Mouse (Mus musculus): ENCODE results near the gene Zfand3. TPM values are rescaled to one million over a fixed set of nuclear protein-coding genes. Genes with fewer than 3 reads are reported as not detected.

The Zfand3 gene
- polyA plus RNA-seq, 1 experiment from 2014 or later: 46.2 TPM

DNA sequence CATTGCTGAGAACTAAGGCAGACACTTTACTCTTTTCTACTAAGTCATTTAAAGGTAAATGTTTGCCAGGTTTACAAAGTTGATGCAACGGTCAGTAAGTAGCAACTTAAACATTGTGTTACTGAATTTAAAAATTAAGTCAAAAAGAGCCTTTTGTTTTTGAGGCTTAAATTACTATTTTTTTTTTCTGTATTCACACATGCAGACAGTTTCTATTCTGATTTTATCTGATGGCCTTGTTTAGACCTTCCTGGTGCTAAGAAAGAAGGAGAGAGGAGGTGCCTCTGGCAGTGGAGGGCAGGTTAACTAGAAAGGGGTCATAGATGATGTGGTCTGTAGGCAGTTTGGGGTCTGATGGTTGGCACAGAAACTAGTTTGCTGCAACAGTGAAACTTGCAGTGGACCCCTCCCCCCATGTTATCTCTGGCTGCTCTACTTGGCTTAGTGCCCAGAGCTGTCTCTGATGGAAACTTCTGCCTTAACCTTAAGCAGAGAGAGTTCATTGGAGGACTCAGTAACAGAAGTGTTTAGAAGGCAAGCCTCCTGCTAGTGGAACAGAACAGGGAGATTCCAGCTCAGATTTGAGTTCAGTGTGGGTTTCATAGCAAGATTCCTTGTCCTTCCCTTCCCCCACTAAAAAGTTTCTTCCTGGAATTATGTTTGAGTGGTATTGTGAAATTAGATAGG is 23.0 kb downstream of the Zfand3 start:
- Histone ChIP-seq H3K9me3 (no peaks in the 10 kb centered on the region), H3K9ac (no peak overlapping the region), H3K4me2 (peak overlapping the region; percentile 15; the same call in 1 of the 2 replicates), H3K4me1 (peaks cover 60% of the 10 kb centered on the region), H3K27me3 (no peaks in the 10 kb centered on the region), H3K27ac (peak overlapping the region; percentile 73), H3K36me3 (no peaks in the 10 kb centered on the region; the same call in 1 of the 2 replicates), H3K4me3 (no peak overlapping the region)
- WGBS: 41% methylated on average over 1 of the region's 1 CpGs
- ATAC-seq (ENCODE audit: insufficient number of reproducible peaks, insufficient read depth, low FRiP score, low TSS enrichment, low read depth): no peak

DNA sequence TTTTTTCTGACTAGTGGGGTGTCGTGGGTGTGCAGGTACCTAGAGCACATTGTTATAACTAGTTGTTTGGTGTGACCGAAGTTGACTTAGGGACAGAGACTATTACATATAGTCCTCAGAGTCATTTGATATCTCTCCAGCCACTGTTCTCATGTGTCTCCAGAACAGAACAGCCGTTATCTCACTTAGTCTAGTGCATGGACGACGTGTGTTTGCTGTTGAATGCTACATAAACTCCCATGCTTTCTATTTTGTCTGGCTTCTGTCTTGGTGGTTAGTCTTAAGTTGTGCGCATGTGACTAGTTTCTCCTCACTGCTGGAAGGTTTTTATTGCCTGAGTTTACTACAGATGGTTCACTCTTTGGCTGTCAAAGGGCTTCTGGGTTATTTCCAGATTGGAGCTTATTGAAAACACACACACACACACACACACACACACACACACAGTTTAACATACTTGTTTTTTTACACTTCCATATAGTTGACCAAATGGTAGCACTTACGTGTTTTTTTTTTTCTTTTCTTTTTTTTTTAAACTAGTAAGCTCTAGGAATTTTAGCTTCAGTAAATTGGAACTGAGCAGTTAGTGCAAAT is 25.2 kb downstream of the Zfand3 start:
- 55% methylated on average over 7 of the region's 7 CpGs for whole genome bisulfite sequencing
- Histone ChIP-seq H3K4me1 (peaks cover 49% of the 10 kb centered on the region), H3K27ac (no peak overlapping the region), H3K27me3 (no peaks in the 10 kb centered on the region), H3K36me3 (no peaks in the 10 kb centered on the region; the same call in 1 of the 2 replicates), H3K4me3 (no peak overlapping the region), H3K4me2 (no peak overlapping the region), H3K9me3 (no peaks in the 10 kb centered on the region), H3K9ac (no peak overlapping the region)
- no peak for ATAC-seq (ENCODE audit: insufficient number of reproducible peaks, insufficient read depth, low FRiP score, low TSS enrichment, low read depth)

DNA sequence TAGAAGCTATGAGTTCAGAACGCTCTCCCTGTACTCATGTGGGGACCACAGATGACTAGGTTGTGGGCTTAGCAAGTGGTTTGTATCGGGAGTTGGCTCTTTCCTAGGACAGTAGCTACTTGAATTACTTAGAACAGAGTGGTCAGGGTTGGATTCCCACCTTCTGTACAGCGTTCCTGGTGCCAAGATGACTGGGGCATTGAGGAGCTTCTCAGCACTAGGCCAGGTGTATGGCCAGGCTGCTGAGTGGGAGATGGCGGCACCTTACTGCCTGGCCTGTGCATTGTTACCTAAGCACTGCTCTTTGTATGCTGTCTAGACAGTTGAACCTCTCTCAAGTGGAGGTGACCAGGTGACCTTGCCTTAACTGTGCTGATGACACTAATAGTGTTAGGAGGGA is 28.3 kb downstream of the Zfand3 start:
- no peaks in the 10 kb centered on the region for H3K27me3 ChIP-seq
- H3K4me3 ChIP-seq: no peak overlapping the region
- H3K4me2 ChIP-seq: no peak overlapping the region
- no peak for ATAC-seq (ENCODE audit: insufficient number of reproducible peaks, insufficient read depth, low FRiP score, low TSS enrichment, low read depth)
- 92% methylated on average over 4 of the region's 4 CpGs for WGBS
- H3K4me1 ChIP-seq: peaks cover 28% of the 10 kb centered on the region
- H3K27ac ChIP-seq: no peak overlapping the region
- no peaks in the 10 kb centered on the region for H3K36me3 ChIP-seq
- H3K9ac ChIP-seq: no peak overlapping the region
- H3K9me3 ChIP-seq: no peaks in the 10 kb centered on the region

DNA sequence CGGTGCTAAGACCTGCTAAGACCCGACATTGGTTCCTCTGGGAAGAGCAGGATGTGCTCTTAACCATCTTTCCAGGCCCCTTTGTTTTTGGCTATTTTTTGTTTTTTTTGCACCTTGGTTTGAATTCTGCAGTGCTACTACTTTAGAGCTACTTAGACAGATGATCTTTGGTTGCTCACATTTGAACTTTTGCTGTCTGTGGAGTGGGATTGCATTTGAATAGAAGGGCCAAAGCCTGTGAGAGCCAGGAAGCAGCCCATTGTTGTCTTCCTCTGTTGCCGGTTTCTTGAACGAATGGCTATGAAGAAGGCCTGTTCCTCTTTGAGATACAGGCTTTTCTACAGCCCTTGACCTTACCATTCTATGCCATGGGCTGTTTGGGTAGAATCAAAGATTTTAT is 29.5 kb downstream of the Zfand3 start:
- Histone ChIP-seq H3K27me3 (no peaks in the 10 kb centered on the region), H3K4me2 (no peak overlapping the region), H3K27ac (no peak overlapping the region), H3K9ac (no peak overlapping the region), H3K4me3 (no peak overlapping the region), H3K9me3 (no peaks in the 10 kb centered on the region), H3K4me1 (peaks cover 16% of the 10 kb centered on the region), H3K36me3 (no peaks in the 10 kb centered on the region)
- WGBS: 79% methylated on average over 4 of the region's 4 CpGs
- ATAC-seq (ENCODE audit: insufficient number of reproducible peaks, insufficient read depth, low FRiP score, low TSS enrichment, low read depth): no peak

DNA sequence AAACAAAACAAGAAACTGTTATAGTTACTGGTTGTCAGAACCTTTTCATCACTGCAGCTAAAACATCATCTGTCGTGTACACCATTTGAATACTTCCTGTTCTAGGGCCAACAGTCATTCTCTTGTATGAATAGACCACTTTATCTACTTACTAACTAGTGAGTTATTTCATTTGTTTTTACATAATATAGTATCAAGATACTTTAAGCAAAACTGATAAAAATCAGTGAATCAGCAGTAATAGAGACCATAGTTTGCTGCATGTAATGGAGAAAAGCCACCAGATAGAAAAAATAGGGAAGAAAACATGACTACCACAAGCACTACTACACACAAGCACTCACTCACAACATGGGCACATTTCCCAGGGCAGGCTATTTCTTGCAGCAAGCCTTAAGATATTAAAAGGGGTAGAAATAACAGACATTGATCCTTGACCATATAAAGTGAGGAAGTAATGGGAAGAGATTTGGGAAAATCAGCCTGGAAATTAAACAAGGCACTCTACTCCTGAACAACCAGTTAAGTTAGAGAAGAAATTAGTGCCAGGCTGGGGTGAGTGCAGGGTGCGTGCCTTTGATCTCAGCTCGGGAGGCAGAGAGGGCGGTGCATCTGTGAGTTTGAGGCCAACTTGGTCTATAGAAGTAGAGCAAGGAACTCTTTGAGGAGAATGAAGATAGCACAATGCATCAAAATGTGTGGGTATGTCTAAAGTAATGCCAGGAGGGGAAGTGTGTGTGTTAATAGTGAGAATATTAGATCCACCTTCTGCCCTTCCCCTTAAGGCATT is 30.9 kb downstream of the Zfand3 start:
- Histone ChIP-seq H3K27me3 (no peaks in the 10 kb centered on the region), H3K4me2 (no peak overlapping the region), H3K4me3 (no peak overlapping the region), H3K27ac (no peak overlapping the region), H3K36me3 (no peaks in the 10 kb centered on the region), H3K9ac (no peak overlapping the region), H3K4me1 (peaks cover 4% of the 10 kb centered on the region), H3K9me3 (no peaks in the 10 kb centered on the region)
- 68% methylated on average over 4 of the region's 4 CpGs for WGBS
- no peak for ATAC-seq (ENCODE audit: insufficient number of reproducible peaks, insufficient read depth, low FRiP score, low TSS enrichment, low read depth)

DNA sequence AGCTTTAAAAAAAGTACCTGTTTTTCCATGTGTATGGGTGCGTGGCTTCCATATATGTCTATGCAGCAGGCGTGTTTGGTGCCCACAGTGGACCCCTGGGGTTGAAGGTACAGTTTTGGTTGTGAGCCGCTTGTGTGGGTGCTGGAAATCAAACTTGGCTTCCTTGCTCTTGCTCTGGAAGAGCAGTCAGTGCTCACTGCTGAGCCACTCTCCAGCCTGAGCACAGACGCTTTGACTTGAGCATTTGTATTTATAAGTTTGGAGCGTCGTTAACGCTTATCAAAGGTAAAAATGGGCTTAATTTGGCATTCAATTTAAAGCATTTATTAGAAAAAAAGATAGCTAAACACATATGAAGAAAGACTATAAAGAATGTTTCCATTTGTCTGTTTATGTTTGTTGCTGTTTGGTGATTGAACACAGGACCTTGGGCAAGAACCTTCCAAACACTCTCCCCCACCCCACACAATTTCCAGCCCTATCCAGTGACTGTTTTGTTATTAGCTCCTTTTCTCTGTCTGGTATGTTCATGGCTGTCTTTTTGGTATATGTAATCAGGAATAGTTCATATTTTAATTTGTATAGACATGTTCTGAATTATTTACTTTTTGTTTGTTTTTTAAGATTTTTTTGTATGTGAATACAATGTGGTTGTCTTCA is 38.8 kb downstream of the Zfand3 start:
- Histone ChIP-seq H3K36me3 (no peaks in the 10 kb centered on the region), H3K4me1 (peaks cover 29% of the 10 kb centered on the region), H3K4me3 (no peak overlapping the region), H3K4me2 (no peak overlapping the region), H3K9ac (no peak overlapping the region), H3K27ac (no peak overlapping the region), H3K27me3 (no peaks in the 10 kb centered on the region), H3K9me3 (no peaks in the 10 kb centered on the region)
- WGBS: 94% methylated on average over 7 of the region's 7 CpGs
- no peak for ATAC-seq (ENCODE audit: insufficient number of reproducible peaks, insufficient read depth, low FRiP score, low TSS enrichment, low read depth)

DNA sequence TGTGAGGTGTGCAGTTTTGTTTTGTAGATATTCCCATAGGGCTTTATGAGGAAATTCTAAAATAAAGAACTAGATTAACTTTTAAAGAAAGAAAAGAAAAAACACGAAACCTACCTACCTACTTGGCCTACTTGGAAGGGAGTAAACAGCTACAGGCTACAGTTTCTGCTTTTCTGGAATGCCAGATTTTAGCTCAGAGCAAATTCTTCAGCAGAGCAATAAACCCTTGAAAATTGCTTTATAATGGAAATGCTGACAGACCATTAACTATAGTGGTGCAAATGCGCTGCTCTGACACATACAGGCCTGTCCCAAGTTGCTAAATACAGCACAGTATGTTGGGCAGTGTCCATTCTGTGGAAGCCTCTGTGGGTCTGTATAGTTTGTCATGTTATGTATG is 40.6 kb downstream of the Zfand3 start:
- no peaks in the 10 kb centered on the region for H3K36me3 ChIP-seq
- H3K27ac ChIP-seq: no peak overlapping the region
- WGBS: 62% methylated on average over 2 of the region's 2 CpGs
- H3K4me2 ChIP-seq: no peak overlapping the region
- H3K27me3 ChIP-seq: no peaks in the 10 kb centered on the region
- no peak overlapping the region for H3K9ac ChIP-seq
- H3K9me3 ChIP-seq: no peaks in the 10 kb centered on the region
- no peak for ATAC-seq (ENCODE audit: insufficient number of reproducible peaks, insufficient read depth, low FRiP score, low TSS enrichment, low read depth)
- peaks cover 29% of the 10 kb centered on the region for H3K4me1 ChIP-seq
- H3K4me3 ChIP-seq: no peak overlapping the region

DNA sequence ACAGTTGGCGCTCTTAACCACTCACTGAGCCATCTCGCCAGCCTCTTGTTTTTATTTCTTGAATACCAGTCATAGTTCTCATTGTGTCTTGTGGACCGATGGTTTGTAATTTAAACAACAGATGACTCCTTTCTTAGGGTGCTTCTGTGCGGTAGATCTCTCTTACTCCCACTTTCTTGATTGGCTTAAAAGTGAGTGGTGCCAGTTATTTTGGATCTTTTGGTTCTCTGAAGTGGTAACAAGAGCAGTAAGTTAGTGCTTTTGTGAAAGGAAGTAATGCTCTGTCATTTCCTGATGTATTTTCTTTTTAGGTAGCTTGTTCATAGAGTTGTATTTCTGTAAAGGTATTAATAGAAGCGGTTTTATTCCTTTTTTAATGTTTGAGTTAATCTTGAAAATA is 42.1 kb downstream of the Zfand3 start:
- 91% methylated on average over 5 of the region's 5 CpGs for WGBS
- H3K4me3 ChIP-seq: no peak overlapping the region
- H3K27me3 ChIP-seq: no peaks in the 10 kb centered on the region
- H3K4me1 ChIP-seq: peaks cover 29% of the 10 kb centered on the region
- no peaks in the 10 kb centered on the region for H3K36me3 ChIP-seq
- H3K4me2 ChIP-seq: no peak overlapping the region
- ATAC-seq (ENCODE audit: insufficient number of reproducible peaks, insufficient read depth, low FRiP score, low TSS enrichment, low read depth): no peak
- no peaks in the 10 kb centered on the region for H3K9me3 ChIP-seq
- H3K9ac ChIP-seq: no peak overlapping the region
- H3K27ac ChIP-seq: no peak overlapping the region

DNA sequence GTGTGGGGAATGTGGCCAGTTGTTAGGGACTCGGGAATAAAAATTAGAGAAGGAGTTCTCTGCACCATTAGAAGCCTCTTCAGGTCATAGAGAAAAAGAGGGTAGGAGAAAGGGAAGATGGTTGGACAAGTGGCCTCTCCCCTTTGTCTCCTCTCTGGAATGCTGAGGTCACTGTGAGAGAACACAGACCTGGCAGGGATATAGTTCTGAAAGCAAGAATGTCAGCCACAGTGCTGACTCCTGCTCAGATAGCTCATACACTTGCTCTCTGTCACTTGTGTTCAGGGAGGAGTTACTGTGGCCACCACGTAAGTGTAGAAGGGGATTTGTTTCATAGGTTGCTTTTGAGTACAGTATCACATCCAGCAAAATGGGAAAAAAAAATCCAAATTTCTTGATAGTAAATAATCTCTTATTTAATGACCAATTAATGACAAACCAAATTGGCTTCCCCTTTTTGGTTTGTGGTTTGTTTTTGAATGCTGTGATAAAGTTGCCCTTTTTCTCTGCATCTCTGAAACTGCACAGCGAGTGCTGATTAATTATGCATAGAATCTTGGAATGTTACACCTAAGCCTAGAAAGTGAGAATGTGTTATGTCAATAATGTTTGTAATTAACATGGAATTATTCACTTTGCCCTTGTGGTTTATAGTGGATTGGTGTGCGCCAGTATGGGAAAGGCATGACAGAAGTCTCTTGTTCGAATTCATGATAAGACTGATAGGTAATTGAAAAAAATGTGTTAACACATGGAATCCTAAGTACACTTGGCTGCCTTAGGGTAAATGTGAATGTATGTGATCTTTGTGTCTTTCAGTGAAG is 47.2 kb downstream of the Zfand3 start:
- no peak overlapping the region for H3K4me3 ChIP-seq
- WGBS: 88% methylated on average over 5 of the region's 5 CpGs

DNA sequence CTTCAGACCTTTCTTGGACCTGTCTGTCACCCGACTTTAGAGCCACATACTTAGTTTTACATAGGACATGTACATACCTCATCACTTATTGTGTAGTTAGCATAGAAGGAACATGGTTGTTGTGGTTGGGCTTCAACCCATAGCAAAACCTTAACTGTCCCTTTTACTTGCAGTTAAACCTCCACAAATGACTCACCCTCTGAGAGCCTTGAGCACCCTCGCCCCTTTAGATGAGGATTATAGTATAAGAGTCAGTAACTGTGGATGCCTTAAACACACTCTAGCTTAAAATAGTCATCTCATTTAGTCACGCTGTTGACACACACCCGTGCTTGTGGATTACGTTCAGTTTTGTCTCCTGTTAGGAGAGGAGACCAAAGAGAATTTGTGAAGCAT is 47.8 kb downstream of the Zfand3 start:
- Histone ChIP-seq H3K4me1 (peaks cover 5% of the 10 kb centered on the region), H3K27ac (no peak overlapping the region), H3K36me3 (peaks cover 9% of the 10 kb centered on the region; the same call in 1 of the 2 replicates), H3K4me3 (no peak overlapping the region), H3K9ac (no peak overlapping the region), H3K27me3 (no peaks in the 10 kb centered on the region), H3K4me2 (no peak overlapping the region), H3K9me3 (no peaks in the 10 kb centered on the region)
- 87% methylated on average over 5 of the region's 5 CpGs for WGBS
- no peak for ATAC-seq (ENCODE audit: insufficient number of reproducible peaks, insufficient read depth, low FRiP score, low TSS enrichment, low read depth)

More for the DNA sequence above, 47.2 kb downstream of the Zfand3 start:
- H3K27me3 ChIP-seq: no peaks in the 10 kb centered on the region
- no peak overlapping the region for H3K4me2 ChIP-seq
- no peak for ATAC-seq (ENCODE audit: insufficient number of reproducible peaks, insufficient read depth, low FRiP score, low TSS enrichment, low read depth)
- no peak overlapping the region for H3K9ac ChIP-seq
- no peaks in the 10 kb centered on the region for H3K9me3 ChIP-seq
- peaks cover 9% of the 10 kb centered on the region; the same call in 1 of the 2 replicates for H3K36me3 ChIP-seq
- no peak overlapping the region for H3K27ac ChIP-seq
- peaks cover 9% of the 10 kb centered on the region for H3K4me1 ChIP-seq

DNA sequence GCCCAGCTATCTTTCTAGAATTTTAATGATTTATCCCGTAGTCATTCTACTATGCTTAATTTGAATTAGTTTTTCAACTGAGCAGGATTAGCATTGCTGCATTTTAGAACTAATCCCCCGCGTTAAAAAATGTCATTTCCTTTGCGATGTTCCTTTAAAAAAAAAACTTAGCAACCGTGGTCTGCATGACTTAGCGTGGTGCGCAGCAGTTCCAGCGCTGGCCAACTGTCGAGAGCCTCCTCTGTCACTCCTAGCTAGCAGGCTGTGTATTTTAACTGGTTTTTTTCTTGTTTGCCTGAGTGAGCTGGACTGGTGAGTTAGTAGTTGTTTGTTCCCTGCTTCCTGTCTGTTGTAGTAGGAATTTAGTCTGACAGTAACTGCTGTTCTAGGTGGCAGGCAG is 48.9 kb downstream of the Zfand3 start:
- 84% methylated on average over 9 of the region's 9 CpGs for WGBS
- Histone ChIP-seq H3K4me2 (no peak overlapping the region), H3K36me3 (peaks cover 9% of the 10 kb centered on the region; the same call in 1 of the 2 replicates), H3K4me1 (no peaks in the 10 kb centered on the region), H3K9me3 (no peaks in the 10 kb centered on the region), H3K27me3 (no peaks in the 10 kb centered on the region), H3K27ac (no peak overlapping the region), H3K4me3 (no peak overlapping the region), H3K9ac (no peak overlapping the region)
- ATAC-seq (ENCODE audit: insufficient number of reproducible peaks, insufficient read depth, low FRiP score, low TSS enrichment, low read depth): no peak
